Mouse (Mus musculus): ENCODE results near the gene Inha. TPM values are rescaled to one million over a fixed set of nuclear protein-coding genes. Genes with fewer than 3 reads are reported as not detected.

Inha gene
- polyA plus RNA-seq, 1 experiment = 5.5 TPM

DNA sequence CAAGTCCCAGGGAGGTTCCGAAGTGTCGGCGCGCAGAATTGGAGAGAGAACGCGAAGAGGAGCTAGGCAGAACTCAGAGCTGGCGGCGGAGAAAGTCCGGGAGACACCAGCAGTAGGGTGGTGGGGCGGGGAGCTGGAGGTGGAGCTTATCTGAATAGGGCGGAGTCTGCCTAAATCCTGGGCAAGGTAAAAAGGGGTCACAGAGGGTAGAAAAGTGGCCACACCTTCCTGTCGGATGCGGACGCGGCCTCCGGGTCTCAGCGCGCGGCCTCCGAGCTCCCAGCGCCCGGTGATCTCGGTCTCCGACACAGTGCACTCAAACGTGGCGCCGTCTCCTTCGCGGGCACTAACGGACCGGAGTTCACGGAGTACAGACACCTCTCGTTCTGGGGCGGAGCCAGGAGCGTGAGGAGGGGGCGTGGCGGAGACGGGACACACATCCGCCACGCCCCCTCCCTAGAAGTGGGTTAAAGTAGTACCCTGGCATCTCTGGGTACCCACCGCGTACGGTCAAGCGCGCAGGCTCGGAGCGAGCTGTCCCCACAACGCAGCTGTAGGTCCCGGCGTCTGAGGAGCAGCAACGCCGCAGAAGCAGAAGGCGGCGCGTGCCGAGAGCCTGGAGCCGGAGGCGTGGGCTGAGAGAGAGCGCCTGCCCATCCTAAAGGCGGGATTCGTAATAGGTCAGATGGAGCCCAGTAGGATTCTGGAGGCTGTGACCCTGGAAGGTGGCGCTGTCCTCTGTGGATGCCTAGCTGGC, 19.3 kb upstream of the Inha start:
- TF ChIP-seq CTCF (IDR thresholded peaks at IDR 0.05; ENCODE audit: borderline replicate concordance, insufficient read depth, low read length) = peak; percentile 4; the same call in 1 of the 2 replicates
- TF ChIP-seq POLR2A (IDR thresholded peaks at IDR 0.05; ENCODE audit: low read depth, low read length) = no peak
- Histone ChIP-seq H3K27ac (ENCODE audit: insufficient read depth, low read length) (no peak overlapping the region), H3K4me3 (ENCODE audit: insufficient read depth, low read length) (peak overlapping the region; percentile 51), H3K4me1 (ENCODE audit: control insufficient read depth, insufficient read depth, low read length) (no peaks in the 10 kb centered on the region; the same call in 1 of the 2 replicates)

DNA sequence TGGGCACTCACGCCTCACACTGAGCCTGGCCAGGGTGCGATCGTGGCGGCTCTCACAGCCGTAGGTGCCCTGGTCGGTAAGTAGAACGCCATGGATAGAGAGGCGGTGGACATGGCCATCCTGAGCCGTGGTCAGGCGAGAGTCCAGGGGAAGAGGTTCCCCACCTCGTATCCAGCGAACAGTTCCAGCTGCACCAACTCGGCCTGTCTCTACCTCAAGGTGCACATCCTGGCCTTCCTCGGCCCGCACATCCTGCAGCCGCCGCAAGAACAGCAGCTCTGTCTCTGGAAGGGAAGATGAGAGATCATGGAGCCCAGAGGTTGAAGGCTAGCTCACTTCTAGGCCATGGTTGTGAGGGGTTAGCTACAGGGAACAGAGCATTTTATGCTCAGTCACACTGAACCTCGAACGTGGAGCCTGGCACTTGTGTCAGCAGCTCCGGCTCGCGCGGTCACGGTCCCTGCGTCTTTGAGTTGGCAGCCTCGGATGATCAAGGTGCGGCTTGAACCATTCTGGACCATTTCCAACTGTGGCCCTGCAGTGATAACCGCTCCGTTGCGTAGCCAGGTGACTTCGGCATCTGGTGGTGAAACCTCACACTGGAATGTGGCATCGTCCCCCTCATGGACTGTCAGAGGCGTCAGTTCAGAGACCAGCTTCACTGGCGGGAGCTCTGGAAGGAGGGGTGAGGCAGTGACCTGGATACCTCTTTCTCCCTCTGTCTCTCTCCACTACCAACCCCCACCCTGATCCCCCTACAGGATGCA, 15.9 kb upstream of the Inha start:
- no peaks in the 10 kb centered on the region; the same call in 1 of the 2 replicates for H3K4me1 ChIP-seq (ENCODE audit: control insufficient read depth, insufficient read depth, low read length)
- H3K4me3 ChIP-seq (ENCODE audit: insufficient read depth, low read length) = no peak overlapping the region
- no peak overlapping the region for H3K27ac ChIP-seq (ENCODE audit: insufficient read depth, low read length)
- TF ChIP-seq POLR2A (IDR thresholded peaks at IDR 0.05; ENCODE audit: low read depth, low read length) (no peak), CTCF (IDR thresholded peaks at IDR 0.05; ENCODE audit: borderline replicate concordance, insufficient read depth, low read length) (no peak)

DNA sequence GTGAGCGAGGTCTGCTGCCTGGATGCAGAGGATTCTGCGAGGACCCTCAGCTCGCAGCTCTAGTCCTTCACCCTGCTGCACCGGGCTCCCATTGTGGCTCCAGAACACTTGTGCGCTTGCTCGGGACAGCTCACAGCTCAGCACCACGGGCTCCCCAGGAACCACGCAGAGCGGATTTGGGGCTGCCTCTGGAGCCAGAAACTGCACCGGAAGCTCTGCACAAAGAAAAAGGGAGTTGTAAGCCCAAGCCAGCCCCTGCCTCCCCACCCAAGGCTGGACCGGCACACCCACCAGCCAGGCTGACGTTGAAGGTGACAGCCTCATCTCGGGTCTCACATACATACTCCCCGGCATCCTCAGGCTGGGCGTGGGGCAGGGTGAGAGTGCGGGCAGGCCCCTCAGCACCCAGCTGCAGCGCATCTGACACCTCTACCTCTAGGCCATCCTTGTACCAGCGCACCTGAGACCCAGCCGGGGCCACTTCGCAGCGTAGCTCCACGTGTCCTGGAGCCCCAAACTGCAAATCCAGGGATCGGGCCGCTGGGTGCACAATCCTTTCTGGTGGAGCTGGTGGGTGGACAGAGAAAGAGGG, 14.2 kb upstream of the Inha start:
- no peak for TF ChIP-seq POLR2A (IDR thresholded peaks at IDR 0.05; ENCODE audit: low read depth, low read length)
- no peak for TF ChIP-seq CTCF (IDR thresholded peaks at IDR 0.05; ENCODE audit: borderline replicate concordance, insufficient read depth, low read length)
- Histone ChIP-seq H3K27ac (ENCODE audit: insufficient read depth, low read length) (no peak overlapping the region), H3K4me1 (ENCODE audit: control insufficient read depth, insufficient read depth, low read length) (no peaks in the 10 kb centered on the region), H3K4me3 (ENCODE audit: insufficient read depth, low read length) (no peak overlapping the region)

DNA sequence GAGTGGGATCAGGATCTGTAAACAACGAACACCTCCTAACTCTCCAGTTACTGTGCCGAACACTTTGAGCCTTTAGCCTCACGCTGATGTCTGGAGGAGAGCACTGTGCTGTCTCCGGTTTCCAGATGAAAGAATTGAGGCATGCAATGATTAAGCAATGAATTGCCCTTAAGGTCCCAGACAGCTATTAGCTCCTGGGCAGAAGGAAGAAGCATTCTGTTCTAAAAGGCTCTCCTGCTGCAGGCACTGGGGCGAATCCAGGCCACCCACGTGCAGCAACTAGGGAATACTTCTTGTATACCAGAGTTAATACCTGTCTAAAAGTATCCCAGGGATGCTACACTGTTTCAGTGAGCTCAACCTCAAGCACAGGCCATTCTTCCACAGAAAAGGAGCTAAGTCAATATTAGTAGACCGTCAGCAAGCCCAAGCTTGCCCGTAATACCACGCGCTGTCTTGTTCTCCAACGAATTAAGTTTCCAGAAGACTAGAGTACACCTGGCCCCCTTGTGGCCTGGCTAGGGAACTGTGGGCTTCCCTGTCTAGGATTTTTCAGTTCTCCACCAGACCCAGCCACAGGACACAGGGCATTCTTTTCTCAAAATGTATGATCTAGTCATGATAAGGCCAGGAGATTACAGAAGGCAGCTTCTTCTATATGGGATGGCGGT, 11.9 kb upstream of the Inha start:
- Histone ChIP-seq H3K27ac (ENCODE audit: insufficient read depth, low read length) (no peak overlapping the region), H3K4me3 (ENCODE audit: insufficient read depth, low read length) (no peak overlapping the region), H3K4me1 (ENCODE audit: control insufficient read depth, insufficient read depth, low read length) (no peaks in the 10 kb centered on the region)
- TF ChIP-seq CTCF (IDR thresholded peaks at IDR 0.05; ENCODE audit: borderline replicate concordance, insufficient read depth, low read length) = no peak
- no peak for TF ChIP-seq POLR2A (IDR thresholded peaks at IDR 0.05; ENCODE audit: low read depth, low read length)

DNA sequence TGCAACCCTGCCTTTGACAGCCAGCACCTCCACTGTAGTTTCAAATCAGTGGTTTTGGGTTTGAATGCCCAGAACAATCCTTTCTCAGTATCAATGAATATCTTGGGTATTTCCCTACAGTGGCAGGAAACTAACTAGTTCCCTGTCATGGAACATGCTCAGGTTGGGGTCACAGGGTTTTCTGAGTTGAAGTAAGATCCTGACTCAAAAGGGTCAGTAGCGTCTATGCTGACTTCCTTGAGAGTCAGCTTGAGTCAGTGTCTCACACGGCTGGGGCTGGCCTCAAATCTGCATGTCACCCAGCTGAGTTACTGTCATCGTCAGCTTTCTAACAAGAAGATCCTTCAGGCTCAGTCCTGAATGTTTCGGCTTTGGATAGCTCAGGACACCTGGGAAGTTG, 8.0 kb upstream of the Inha start:
- Histone ChIP-seq H3K27ac (ENCODE audit: insufficient read depth, low read length) (no peak overlapping the region), H3K4me3 (ENCODE audit: insufficient read depth, low read length) (no peak overlapping the region), H3K4me1 (ENCODE audit: control insufficient read depth, insufficient read depth, low read length) (no peaks in the 10 kb centered on the region)
- TF ChIP-seq CTCF (IDR thresholded peaks at IDR 0.05; ENCODE audit: borderline replicate concordance, insufficient read depth, low read length) = no peak
- no peak for TF ChIP-seq POLR2A (IDR thresholded peaks at IDR 0.05; ENCODE audit: low read depth, low read length)

DNA sequence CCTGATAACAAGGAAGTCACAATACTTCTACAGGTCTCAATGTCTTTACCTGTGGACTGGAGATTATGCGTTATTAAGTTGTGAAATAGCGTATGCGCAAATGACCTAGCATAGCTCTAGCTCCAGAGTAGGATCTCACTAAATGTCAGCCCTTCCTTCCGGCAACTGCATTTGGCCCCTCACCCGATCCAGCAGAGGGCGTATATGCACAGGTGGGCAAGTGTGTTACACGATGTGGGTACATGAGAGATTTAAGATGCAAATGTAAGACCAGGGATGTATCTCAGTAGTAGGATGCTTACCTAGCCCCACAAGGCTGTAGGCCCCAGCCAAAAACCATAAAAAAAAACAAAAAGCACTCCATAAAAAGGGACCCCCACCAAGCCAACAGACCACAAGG, 7.4 kb upstream of the Inha start:
- H3K27ac ChIP-seq (ENCODE audit: insufficient read depth, low read length) = no peak overlapping the region
- no peaks in the 10 kb centered on the region for H3K4me1 ChIP-seq (ENCODE audit: control insufficient read depth, insufficient read depth, low read length)
- no peak for TF ChIP-seq POLR2A (IDR thresholded peaks at IDR 0.05; ENCODE audit: low read depth, low read length)
- peak; percentile 41; the same call in 1 of the 2 replicates for TF ChIP-seq CTCF (IDR thresholded peaks at IDR 0.05; ENCODE audit: borderline replicate concordance, insufficient read depth, low read length)
- no peak overlapping the region for H3K4me3 ChIP-seq (ENCODE audit: insufficient read depth, low read length)

DNA sequence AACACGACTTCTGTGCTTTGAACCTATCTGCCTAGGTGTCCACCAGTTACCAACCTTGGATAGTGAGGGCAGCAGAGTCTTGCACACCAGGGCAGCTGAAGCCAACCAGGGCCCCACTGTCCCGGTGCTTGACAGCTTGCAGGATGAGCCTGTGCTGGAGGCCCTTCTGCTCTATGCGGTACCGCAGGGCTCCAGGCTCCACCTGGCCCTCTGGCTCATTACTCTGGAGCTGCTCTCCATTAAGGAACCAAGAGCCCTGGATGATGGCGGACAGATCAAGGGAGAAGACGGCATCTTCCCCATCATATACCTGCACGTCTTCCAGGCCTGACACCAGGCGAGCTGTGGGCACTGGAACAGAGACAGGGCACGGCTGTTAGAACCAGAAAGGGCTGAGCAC, 5.0 kb upstream of the Inha start:
- Histone ChIP-seq H3K4me3 (ENCODE audit: insufficient read depth, low read length) (no peak overlapping the region), H3K27ac (ENCODE audit: insufficient read depth, low read length) (no peak overlapping the region), H3K4me1 (ENCODE audit: control insufficient read depth, insufficient read depth, low read length) (no peaks in the 10 kb centered on the region)
- TF ChIP-seq CTCF (IDR thresholded peaks at IDR 0.05; ENCODE audit: borderline replicate concordance, insufficient read depth, low read length) (no peak), POLR2A (IDR thresholded peaks at IDR 0.05; ENCODE audit: low read depth, low read length) (no peak)

DNA sequence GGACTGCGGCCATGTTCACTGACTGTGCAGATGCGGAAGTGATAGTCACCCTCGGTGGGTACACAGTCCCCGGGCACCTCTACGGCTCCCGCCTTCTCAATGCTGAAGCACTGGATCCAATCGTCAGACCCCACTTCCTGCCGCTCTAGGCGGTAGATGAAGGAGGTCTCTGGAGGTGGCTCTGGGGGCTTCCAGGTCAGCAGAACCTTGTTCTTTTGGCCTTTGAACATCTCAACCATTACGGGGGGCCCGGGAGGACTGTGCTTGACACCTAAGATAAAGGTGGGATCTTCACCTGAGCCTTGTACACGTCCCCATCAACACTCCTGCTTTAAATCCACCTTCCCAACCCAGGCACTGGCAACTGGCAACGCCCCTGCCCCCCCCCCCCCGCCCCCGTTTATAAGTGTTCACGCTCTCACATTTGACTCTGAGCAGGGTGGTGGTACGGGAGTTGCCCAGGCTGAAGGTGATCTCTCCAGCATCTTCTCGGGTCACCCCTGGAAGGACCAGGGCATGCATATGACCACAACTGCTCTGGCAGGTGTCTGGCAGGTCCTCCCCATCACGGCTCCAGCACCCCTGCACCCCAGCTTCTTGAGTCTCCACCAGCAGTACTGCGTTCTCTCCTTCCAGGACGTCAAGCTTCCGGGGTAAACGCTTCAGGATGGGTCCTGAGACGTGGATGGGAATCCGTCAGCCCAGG, 3.8 kb upstream of the Inha start:
- TF ChIP-seq CTCF (IDR thresholded peaks at IDR 0.05; ENCODE audit: borderline replicate concordance, insufficient read depth, low read length) = no peak
- no peak for TF ChIP-seq POLR2A (IDR thresholded peaks at IDR 0.05; ENCODE audit: low read depth, low read length)
- Histone ChIP-seq H3K4me1 (ENCODE audit: control insufficient read depth, insufficient read depth, low read length) (no peaks in the 10 kb centered on the region), H3K4me3 (ENCODE audit: insufficient read depth, low read length) (no peak overlapping the region), H3K27ac (ENCODE audit: insufficient read depth, low read length) (no peak overlapping the region)

DNA sequence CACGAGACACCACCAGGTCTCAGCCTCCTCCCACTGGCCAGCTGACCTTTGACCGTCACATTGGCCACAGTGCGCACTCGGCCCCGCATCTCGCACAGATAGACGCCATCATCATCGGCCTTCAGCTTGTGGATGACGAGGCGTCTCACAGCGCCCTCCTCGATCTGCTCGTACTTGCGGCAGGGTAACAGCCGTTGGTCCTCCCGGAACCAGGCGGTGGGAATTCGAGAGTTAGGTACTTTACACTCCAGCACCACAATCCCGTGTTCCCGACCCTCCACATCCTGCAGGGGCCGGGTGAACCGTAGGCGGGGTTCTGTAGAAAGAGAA, 3.3 kb upstream of the Inha start:
- TF ChIP-seq CTCF (IDR thresholded peaks at IDR 0.05; ENCODE audit: borderline replicate concordance, insufficient read depth, low read length) (no peak), POLR2A (IDR thresholded peaks at IDR 0.05; ENCODE audit: low read depth, low read length) (no peak)
- no peak overlapping the region for H3K4me3 ChIP-seq (ENCODE audit: insufficient read depth, low read length)
- no peak overlapping the region for H3K27ac ChIP-seq (ENCODE audit: insufficient read depth, low read length)
- no peaks in the 10 kb centered on the region for H3K4me1 ChIP-seq (ENCODE audit: control insufficient read depth, insufficient read depth, low read length)
